Mouse (Mus musculus) C2C12 (cell line): ENCODE measurements around the gene Bpifb5.

ENCODE experiments used
- CEBPB ChIP-seq: IDR thresholded peaks from one replicate; pipeline ENCODE4 v1.6.1; 2011; ENCODE audit warnings: low read depth, mild to moderate bottlenecking, control low read depth, moderate library complexity
- CTCF ChIP-seq: IDR thresholded peaks from one replicate; pipeline ENCODE4 v1.5.1; 2011; ENCODE audit not compliant: control insufficient read depth, insufficient read depth, insufficient read length
- MYOG ChIP-seq: IDR thresholded peaks from one replicate; pipeline ENCODE4 v1.6.1; 2011; ENCODE audit not compliant: control insufficient read depth, insufficient read length; ENCODE audit errors: extremely low read depth
- USF1 ChIP-seq: IDR thresholded peaks from one replicate; pipeline ENCODE4 v1.6.1; 2011; ENCODE audit warnings: low read depth, mild to moderate bottlenecking, control low read depth, moderate library complexity

- TF ChIP-seq CTCF (no peak), CEBPB (no peak), MYOG (no peak), USF1 (no peak)
Observed at GRCm38 (mm10) chr2:154197036-154197435, 26.5 kb upstream of the Bpifb5 start.
